Mouse (Mus musculus) gastrocnemius, postnatal 4 days (tissue): Measurements from ENCODE around the gene Defb19. TPM values are rescaled to one million over a fixed set of nuclear protein-coding genes. Genes with fewer than 3 reads are reported as not detected.

Experiments used
- DNase-seq, 2 experiments: peaks; one replicate each; pipeline ENCODE4 v3.0.0; 2021 to 2022; ENCODE audit warnings: low spot score in 2 of 2, mixed read lengths in 2 of 2
- total RNA-seq, 2 experiments: library from RNA; stranded (reverse); gene quantifications; 2 replicates each; pipeline ENCODE4 v1.2.3; 2021

Defb19 gene
- total RNA-seq, 2 experiments from 2014 or later: not detected

DNA sequence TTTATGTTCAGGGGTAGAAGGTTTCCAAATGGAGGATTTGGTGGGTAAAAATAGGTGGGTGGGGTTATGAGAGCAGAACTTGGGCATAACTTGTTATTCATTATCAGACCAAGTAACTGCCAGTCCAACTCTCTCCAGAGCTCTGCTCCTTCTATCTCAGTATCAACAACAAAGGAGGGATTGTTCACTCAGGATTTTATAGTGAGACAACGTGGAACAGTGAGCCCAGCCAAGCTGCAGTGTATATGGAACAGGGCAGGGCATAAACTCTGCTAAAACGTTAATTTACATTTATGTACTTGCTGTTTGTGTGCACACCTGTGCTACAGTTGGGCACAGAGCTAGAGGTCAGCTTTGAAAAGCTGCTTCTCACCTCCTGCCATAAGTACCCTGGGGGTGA lies 8.3 kb upstream of the Defb19 start:
- no peak for DNase-seq

DNA sequence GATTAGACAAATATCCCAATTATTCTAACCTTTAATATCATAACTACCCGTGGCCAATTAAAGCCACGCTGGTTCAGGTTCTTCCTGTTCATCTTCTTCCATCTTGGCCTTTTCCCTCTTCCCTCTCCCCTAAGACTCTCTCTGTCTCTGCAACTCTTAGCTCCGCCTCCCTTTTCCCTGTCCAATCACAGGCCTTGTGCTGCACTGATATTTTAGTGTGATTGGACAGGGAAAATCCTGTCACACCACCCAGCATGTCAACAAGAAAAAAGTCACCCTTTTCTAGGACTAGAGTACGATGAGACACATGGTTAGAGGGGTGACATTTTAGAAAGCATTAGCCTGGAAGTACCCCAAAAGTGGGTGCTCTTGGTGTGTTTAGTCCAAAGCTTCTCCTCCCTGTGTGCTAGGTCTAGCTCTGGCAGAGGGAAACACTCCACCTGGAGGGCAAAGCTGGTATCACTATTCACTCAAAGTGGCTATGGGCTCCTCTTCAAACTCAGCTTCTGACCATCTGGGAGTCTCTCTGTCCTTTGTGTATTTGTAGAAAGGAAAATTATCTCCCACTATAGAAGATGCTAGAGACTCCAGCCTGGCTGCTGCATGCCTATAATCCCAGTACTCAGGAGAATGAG lies 6.9 kb upstream of the Defb19 start:
- DNase-seq: no peak

DNA sequence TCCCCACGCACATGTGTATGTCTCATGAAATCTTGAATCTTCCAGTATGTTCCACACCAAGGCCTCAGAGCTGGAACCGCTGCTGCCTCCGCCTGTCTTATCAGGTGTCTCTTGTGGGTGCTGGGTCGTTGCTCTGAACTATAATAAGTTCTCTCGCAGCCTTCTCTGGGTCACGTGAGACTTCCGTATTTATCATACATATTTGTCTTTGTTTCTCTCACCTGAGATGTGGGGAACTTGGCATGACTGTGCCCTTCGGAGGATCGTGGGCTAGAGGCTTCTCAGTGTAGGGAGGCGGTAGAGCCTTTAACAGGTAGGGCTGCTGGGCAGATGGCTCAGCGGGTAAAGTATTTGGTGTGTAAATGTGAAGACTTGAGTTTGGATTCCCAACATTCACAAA lies 500 bp upstream of the Defb19 start:
- no peak for DNase-seq

DNA sequence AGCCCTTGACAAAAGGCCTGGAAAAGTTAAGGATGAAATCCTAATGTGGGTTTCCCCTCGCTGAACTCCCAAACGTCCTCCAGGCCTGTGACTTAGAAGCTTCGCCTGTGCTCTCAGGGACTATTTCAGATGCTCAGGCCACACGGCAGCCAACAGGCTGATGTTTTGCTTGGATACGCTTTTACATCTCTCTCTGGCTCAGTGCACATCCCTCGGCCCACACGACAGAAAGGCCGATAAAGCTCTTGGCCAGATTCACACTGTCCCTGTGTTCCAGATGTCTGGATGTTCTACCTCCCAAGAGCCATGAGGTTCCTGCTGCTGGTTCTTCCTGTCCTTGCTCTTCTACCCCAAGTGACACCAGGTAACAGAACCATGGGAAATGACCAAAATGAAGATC lies 6.6 kb downstream of the Defb19 start:
- DNase-seq: no peak

DNA sequence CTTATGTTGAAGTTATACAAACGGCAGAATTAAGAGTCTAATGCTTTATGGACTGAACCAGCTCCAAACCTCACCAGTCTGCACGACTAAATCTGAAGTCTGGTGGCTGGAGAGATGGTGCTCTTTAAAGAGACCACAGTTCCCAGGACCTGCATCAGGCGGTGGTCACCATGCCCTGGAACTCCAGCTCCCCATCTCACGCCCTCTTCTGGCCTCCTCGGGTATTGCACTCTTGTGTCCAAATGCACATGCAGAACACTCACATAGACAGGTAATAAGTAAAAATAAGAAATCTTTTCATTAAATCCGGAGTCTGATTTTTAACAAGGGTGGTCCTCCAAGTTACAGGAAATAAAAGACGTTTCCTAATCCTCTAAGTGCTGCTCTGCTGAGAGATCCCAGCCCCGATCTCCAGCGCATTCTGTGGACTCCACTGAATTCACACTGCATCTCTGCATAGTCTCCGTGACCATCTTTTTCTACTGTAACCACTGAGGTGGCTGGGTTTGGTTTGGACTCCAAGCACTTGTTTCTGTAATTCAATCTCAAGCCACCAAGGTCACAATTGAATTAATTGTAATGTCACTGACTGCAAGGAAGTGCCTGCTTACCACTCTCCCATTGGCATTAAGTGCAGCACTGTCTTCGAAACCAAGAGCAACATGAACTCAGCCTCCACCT lies 7.9 kb downstream of the Defb19 start, which contains the start of gene Defb21:
Defb21 (plus strand) TSS at position 631 of the 681 bp plus-strand sequence.
- no peak for DNase-seq

DNA sequence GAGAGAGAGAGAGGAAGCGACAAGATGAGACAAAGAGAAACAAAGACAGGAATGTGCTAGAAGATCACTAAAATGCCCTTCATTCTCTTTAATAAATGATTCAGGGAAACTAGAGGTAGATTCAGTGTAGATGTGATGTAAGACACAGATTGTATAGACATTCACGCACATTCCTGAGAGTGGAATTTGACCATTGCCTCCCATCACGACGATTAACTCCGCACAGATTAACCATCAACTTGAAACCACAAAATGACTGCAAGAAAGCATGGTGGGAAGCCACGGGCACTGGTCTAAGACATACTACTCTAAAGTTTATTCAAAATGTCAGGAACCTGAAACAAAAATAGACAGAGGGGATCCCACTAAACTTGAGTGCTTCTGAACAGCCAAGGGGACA lies 9.8 kb downstream of the Defb19 start:
- DNase-seq: no peak

DNA sequence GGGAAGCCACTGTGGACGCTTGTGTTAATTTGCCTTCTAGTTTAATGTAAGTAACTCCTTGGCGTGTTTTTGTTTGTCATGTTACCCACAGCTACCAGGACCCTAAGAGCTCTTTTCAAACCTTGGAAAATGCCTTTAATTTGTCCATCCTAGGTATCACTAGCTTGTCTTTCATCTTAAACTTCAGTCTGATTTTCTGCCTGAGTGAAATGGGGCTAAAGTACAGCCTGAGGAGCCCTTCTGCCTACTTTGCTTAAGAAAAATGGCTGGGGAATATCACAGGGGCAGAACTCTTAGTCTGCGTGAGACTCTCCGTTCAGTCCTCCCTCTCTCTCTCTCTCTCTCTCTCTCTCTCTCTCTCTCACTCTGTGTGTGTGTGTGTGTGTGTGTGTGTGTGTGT lies 10.2 kb downstream of the Defb19 start:
- no peak for DNase-seq

DNA sequence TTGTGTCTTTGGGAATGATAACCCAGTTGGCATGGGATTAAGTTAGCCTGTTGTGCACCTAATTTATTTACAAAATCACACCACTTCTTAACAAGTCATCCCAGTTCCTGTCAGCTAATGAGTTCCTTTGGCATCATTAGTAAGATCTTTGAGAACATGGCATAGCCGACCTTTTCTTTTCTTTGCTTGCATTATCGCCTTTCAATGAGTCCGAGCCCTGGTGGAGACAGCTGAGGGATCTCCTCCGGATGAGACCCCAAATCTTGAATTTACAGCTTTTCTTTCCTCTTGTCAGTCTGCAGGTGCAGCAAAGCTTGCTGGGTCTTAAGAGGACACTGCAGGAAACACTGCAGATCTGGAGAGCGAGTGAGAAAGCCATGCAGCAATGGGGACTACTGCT lies 11.1 kb downstream of the Defb19 start, which contains the start of gene Gm17416:
Gm17416 (plus strand) TSS at position 301 of the 400 bp plus-strand sequence.
- DNase-seq: no peak

DNA sequence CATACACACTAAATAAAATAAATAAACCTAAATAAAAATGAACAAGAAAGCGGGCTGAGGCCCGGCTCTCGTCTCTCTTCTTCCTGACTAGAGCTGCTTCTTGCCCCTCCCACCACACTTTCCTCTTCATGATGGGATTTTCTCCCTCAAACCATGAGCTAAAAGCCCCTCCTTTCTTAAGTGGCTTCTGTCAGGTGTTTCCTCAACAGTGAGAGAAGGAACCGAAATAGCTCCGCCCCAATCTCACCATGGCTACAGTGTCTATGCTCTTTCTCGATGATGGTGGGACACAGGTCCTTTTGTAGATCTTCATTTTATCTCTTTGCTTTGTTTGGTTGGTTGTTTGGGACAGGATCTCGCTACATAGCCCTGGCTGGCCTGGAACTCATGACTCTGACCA lies 23.5 kb downstream of the Defb19 start:
- DNase-seq: no peak

DNA sequence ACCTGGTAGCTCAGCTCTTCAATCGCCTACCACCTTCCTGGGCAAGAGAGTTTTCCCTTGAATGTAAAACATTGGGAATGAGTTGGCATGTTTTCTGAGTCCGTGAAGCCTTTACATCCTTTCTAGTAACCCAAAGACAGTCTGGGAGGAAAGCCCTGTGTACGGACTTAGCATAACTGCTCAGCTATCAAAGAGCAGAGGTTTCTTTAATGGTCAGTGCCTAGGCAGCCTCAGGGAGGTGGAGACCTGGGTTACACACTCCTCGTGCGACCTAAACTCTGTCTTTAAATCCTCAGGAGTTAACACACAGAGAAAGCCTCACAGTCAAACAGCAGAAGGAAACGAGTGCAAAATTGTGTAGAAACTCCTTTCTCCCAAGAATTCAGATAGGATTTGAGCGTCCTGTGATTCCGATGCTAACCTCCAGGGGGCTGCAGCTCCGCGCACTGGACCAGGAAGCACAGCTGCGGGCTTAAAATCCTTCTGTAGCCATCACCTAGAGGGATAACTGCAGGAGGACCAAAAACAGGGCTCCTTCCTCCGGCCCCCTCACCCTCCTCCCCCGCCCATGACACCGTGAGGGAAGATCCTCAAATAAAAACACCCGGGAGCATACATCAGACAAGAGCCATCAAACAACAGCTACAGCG lies 26.2 kb downstream of the Defb19 start:
- peak; percentile 40 to 63 for DNase-seq

DNA sequence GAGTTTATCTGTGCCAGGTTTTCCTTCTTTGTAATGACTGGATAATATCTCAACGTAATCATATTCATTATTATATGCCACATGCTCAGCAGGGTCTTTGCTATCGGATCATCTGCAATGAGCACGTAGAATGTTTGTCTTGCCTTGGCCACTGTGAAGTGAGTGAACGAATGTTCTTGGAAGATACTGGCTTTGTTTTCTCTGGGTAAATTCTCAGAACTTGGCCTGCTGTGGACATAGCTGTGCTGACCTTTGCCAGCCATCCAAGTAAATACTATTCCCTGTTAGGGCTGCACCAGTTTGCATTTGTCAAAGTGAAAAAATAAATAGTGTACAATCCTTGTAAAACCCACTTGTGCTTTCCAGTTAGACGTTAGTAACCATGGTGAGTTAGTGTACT lies 32.0 kb downstream of the Defb19 start:
- DNase-seq: no peak

DNA sequence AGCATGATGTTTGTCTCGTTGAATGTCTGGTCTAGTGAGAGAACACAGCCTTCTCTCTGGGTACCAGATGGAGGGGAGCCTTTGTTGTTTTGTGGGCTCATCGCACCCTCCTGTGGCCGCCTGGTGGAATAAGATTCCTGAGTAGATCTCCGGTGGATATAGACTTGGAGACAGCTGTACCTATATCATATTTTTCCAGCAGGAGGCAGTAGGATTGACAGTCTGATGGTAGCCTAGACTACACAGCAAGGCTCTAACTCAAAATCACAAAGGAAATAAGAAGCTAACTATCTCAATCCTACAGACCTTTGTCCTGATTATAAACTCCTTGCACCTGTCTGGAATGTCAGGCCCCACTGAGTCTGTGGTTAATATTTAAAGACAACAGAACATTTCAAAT lies 35.4 kb downstream of the Defb19 start:
- no peak for DNase-seq

DNA sequence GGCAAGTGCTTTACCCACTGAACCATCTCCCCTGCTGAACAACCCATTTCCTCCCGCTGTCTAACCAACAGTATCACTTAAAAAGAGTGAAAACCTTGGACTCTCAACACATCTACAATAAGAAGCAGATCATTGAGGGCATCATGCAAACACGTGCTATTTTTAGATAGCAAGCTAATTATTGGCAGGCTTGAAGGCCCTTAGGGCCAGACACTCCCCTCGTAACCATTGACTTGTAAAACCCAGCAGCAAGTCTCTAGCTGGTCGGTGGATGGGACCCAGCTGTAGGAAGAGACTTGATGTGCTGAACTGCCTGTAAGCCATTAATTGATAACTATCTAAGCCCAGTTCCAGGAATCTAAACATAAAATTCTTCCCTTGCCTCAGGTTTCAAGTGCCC lies 36.6 kb downstream of the Defb19 start:
- no peak for DNase-seq

DNA sequence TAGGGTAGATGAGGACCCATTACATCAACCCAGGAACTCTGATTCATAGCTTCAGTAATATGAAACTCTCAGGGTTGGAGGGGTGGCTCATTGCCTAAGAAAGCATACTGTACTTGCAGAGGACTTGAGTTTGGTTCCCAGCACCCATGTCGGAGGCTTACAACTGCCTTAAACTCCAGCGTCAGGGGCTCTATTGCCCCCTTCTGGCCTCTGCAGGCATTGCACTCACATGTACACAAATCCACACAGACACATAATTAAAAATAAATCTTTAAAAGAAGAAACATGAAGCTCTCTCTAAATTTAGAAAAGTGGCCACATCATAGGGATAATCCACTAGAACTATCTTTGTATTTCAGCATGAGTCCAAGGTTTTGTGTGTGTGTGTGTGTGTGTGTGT lies 37.2 kb downstream of the Defb19 start:
- no peak for DNase-seq

DNA sequence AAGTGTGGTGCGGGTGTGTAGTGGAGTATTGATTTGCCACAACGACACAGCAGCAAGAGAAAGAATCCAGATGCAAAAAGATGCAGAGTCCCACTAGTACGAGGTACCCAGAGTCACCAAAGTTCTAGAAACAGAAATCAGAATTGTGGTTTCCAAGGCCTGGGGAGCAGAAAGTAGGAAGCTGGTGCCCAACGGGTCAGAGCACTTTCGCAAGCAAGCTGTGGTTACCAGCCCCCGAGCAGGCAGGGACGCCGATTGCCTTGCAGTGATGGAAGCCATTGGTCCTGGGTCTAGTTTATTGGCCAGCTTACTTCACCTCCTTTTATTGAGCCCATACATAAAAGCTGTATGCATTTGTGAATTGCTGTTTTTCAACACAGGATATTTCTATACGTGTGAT lies 38.1 kb downstream of the Defb19 start:
- no peak for DNase-seq

DNA sequence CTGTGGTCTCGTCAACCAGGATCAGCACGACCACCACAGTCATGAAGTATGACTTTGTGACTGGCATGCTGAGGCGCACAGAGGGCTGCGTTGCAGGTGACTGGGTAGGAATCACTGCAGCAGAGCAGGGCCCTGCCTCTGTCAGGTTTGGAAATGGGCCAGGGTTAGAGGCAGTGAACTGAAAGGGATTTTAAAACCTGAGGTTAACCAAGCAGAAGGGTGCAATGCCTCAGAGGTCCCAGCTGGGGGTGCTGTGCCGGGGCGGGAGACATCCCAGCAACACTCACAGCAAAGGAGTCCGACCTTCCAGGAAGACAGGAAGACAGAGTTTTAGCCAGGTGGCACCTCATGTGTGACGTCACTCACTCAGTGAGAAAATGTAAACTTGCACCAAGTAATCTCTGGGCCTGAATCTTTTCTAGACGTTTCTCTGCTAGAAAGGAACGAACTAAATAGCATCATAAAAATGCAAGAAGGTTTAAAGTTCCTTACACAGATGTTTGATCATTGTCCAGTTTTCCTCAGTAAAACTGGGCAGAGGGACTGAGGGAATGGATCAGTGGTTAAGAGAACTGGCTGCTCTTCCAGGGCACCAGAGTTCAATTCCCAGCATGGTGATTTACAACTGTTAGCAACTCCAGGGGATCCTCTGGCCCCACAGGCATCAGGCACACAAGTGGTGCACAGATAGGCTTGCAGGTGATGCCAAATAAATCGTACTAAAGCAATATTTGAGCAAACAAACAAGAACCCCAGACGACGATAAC lies 40.0 kb downstream of the Defb19 start, which contains the start of gene Defb29:
Defb29 (minus strand) TSS at position 155 of the 767 bp plus-strand sequence.
- no peak for DNase-seq

Other genes starting within 250 kb of the Defb19 start
- gene Rbck1, start 247.7 kb downstream of the Defb19 start, total RNA-seq: 10 to 100 TPM; 60.1 to 67.8 TPM
- 1 to 10 TPM; 1.4 to 1.7 TPM for gene Trib3, start 236.3 kb downstream of the Defb19 start, total RNA-seq
- under 1 TPM in 1 of 2 experiments, not detected in 1; 0.23 TPM for gene Nrsn2, start 203.7 kb downstream of the Defb19 start, total RNA-seq
- 10 to 100 TPM; 17.6 TPM for gene Sox12, start 182.2 kb downstream of the Defb19 start, total RNA-seq
- 10 to 100 TPM; 12.3 to 13.6 TPM for gene Zcchc3, start 165.3 kb downstream of the Defb19 start, total RNA-seq
- gene 6820408C15Rik, start 164.7 kb downstream of the Defb19 start, total RNA-seq: under 1 TPM; 0.15 to 0.18 TPM
- not detected for gene Defb23, start 115.7 kb downstream of the Defb19 start, total RNA-seq
- gene Defb20, start 103.2 kb downstream of the Defb19 start, total RNA-seq: not detected
- not detected for gene Defb22, start 90.2 kb downstream of the Defb19 start, total RNA-seq
- gene Defb26, start 68.6 kb downstream of the Defb19 start, total RNA-seq: not detected
- not detected for gene Defb28, start 62.1 kb downstream of the Defb19 start, total RNA-seq
- gene Defb29, start 40.2 kb downstream of the Defb19 start, total RNA-seq: not detected
- not detected for gene Gm17416, start 11.0 kb downstream of the Defb19 start, total RNA-seq
- gene Defb21, start 7.6 kb downstream of the Defb19 start, total RNA-seq: not detected
- gene Defb45, start 19.1 kb upstream of the Defb19 start, total RNA-seq: not detected
- gene Defb36, start 24.0 kb upstream of the Defb19 start, total RNA-seq: not detected
- gene Defb25, start 42.7 kb upstream of the Defb19 start, total RNA-seq: 1 to 10 TPM; 2.2 to 5.5 TPM
- 10 to 100 TPM; 15.1 to 16.2 TPM for gene Rem1, start 46.6 kb upstream of the Defb19 start, total RNA-seq
- 10 to 100 TPM; 84.8 to 88.2 TPM for gene H13, start 89.1 kb upstream of the Defb19 start, total RNA-seq
- 10 to 100 TPM; 16.4 to 20.2 TPM for gene Mcts2, start 106.7 kb upstream of the Defb19 start, total RNA-seq
- 10 to 100 TPM; 27.7 to 29.4 TPM for gene Id1, start 155.9 kb upstream of the Defb19 start, total RNA-seq
- 1 to 10 TPM; 4.9 to 5.6 TPM for gene Cox4i2, start 173.9 kb upstream of the Defb19 start, total RNA-seq